Mouse (Mus musculus): ENCODE results near the gene Arsb.
"Not testable (repeated sequence)": the region's sequence is repeated elsewhere in the genome, so short reads cannot be mapped to it uniquely, and the experiment has no call there.

The Arsb gene

GRCm38 (mm10) chr13:93792945-93793642, 21.7 kb downstream of the Arsb start:
- no peak for DNase-seq

DNA sequence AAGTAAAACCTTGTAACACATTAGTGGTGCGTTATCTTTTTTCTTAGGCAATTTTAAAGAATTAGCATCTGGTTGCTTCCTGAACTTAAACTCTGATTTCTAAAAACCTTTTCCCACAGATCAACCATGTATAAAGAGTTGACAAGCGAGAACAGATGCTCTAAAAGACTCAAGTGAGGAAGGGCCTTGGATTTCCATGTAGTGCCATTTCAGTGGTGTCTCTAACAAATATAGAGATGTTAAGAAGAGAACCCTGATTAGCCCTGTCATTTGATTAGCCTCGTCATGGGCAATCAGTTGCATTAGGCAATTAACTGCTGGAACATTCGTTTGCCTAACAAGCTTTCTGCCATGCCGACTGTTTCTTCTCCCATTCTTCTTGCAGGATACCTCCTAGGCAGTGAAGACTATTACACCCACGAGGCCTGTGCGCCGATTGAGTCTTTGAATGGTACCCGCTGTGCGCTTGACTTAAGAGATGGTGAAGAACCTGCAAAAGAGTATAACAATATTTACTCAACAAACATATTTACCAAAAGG, 22.3 kb downstream of the Arsb start:
- DNase-seq, result no peak

DNA sequence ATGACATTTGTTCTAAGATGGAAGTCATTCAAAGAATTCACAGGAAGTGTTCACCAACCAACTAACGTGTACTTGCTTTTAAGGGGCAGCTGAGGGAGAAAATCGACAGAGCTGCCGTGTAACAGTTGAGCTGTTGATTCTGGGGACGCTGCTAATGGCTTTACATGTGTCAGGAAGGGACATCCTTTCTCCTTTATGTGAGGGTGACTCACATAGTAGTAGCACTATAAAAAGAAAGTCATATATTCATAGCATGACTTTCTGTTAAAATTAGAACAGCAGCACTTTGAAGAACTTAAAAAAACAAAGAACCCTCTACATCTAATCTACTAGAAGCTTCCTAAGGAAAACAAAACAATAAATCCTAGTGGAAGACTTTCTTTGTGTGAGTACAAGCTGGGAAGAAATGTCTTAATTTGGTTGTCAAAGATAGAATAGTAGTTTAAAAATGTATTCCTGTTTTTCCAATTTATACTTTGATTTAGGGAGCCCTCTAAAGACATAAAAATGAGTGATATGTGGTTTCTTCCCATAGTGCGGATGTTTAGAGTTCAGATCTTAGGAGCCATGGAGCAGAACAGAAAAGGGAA, 25.7 kb downstream of the Arsb start:
- no peak for DNase-seq

DNA sequence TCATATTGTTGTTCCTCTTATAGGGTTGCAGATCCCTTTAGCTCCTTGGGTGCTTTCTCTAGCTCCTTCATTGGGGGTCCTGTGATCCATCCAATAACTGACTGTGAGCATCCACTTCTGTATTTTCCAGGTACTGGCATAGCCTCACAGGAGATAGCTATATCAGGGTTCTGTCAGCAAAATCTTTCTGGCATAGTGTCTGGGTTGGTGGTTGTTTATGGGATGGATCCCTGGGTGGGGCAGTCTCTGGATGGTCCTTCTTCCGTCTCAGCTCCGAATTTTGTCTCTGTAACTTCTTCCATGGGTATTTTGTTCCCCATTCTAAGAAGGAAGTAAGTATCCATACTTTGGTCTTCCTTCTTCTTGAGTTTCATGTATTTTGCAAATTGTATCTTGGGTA, 38.9 kb downstream of the Arsb start:
- DNase-seq, result not testable (repeated sequence)

GRCm38 (mm10) chr13:93814081-93814480, 42.7 kb downstream of the Arsb start:
- no peak for DNase-seq

DNA sequence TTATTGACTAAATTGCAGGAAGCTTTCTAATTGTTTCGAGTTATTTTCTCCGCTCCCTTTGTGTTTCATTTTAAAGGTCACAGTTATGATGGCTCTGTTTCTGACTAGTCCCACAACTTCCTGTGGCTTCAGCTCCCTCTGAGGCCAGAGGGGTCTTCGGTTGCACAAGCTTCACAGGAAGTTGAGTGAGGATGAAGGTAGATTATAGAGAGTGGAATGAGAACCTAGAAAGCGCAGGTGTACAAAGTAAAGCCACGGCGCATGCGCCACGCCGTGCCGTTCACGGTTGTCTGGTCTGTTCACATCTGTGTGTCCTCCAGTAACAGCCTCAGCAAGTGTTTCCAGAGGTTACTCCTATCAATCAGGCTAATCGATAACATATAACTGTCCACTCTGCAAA, 43.2 kb downstream of the Arsb start:
- no peak for DNase-seq

GRCm38 (mm10) chr13:93815128-93815527, 43.7 kb downstream of the Arsb start:
- no peak for DNase-seq

- no peak for DNase-seq
Observed at GRCm38 (mm10) chr13:93816127-93816526, 44.7 kb downstream of the Arsb start.

GRCm38 (mm10) chr13:93816688-93817331, 45.4 kb downstream of the Arsb start:
- DNase-seq, result no peak

- no peak for DNase-seq
Observed at GRCm38 (mm10) chr13:93820173-93820572, 48.7 kb downstream of the Arsb start.

GRCm38 (mm10) chr13:93822001-93822400, 50.6 kb downstream of the Arsb start:
- no peak for DNase-seq

DNA sequence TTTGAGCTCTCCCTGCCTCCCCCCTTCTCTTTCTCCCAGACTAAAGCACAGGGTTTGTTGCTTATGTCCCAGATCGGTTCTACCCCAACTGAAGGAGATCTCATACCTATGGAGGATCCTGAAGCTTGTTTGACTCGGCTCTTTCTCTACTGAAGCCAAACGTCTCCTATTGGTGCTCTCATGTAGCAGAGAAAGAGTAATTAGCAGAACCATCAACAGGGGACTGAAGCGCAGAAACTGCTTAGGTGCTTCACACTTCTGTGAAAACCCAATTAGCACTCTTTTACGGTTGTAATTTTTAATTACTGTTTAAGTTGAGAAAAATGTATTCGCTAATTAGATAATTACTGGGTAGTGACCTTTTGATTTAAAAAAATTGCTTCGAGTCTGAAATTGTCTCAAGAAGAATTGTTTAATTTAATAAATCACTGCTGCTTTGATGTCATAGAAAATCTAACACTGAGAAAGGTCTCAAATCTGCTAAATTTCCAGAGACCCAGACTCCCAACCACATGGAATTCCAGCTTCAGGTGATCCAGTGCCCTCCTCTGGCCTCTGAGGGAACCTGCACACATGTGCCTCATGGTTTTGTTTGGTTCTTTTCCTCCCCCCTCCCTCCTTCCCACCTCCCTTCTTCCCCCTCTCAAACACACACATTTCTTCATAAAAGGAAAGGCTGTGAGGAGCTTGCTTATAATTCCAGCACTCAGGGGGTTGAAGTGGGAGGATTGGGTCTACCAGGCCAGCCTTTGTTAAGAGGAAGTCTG, 54.5 kb downstream of the Arsb start:
- DNase-seq, result no peak

DNA sequence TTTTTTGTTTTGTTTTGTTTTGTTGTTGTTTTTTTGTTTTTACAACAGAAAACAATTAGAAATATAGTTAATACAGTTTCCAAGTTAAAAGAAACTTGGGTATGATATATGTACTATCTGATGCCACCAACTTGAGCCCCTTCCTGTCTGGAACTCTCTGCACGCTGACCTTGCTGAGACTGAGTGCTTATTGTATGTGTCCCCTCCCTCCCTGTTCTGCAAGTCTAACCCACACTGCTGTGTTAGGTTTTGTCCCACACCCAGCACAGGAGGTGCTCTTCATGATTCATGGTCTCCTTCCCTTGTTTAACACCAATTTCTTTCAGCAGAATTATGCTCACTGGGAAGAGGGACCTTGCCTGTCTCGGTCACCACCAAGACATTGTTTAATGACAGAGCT, 56.3 kb downstream of the Arsb start:
- no peak for DNase-seq

DNA sequence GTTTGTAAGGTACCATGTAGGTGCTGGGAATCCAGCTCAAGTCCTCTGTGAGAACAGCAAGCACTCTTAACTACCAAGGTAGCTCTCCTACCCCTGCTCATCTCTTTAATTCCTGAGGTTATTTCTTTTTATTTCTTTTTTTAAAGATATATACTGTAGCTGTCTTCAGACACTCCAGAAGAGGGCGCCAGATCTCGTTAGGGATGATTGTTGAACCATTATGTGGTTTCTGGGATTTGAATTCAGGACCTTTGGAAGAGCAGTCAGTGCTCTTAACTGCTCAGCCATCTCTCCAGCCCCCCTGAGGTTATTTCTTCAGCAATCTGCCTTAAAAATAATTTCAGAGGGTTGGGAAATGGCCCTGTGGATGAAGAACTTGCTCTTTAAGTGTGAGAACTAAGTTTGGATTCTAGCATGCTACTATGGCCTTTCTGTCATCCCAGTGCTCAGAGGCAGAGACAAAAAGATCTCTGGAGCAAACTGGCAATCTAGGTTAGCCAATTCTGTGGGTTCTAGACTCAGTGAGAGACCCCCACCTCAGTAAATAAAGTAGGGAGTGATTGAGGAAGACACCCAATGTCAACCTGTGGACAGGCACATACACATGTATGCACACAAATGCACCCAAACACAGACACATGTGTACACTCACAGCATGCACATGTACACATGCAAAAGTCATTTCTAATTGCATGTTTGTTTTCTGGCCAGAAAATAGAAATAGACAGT, 58.3 kb downstream of the Arsb start:
- no peak for DNase-seq

DNA sequence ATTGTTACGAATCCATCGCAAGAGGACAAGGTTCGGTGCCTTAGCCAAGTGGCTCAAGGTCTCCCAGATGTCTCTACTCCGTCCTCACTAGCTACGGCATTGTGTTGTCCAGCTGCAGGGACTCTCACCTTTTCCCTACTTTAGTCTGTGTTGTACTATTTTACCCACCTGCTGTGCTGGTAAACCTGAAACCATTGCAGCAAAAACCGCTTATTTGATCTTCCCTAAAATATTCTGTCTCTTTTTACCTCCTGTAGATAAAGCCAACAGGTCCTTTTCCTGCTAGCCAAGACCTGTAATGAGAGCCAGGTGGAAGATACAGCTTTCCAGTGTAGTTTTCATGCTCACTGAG, 58.8 kb downstream of the Arsb start:
- no peak for DNase-seq

- DNase-seq, result no peak
Observed at GRCm38 (mm10) chr13:93837481-93838225, 66.2 kb downstream of the Arsb start.

DNA sequence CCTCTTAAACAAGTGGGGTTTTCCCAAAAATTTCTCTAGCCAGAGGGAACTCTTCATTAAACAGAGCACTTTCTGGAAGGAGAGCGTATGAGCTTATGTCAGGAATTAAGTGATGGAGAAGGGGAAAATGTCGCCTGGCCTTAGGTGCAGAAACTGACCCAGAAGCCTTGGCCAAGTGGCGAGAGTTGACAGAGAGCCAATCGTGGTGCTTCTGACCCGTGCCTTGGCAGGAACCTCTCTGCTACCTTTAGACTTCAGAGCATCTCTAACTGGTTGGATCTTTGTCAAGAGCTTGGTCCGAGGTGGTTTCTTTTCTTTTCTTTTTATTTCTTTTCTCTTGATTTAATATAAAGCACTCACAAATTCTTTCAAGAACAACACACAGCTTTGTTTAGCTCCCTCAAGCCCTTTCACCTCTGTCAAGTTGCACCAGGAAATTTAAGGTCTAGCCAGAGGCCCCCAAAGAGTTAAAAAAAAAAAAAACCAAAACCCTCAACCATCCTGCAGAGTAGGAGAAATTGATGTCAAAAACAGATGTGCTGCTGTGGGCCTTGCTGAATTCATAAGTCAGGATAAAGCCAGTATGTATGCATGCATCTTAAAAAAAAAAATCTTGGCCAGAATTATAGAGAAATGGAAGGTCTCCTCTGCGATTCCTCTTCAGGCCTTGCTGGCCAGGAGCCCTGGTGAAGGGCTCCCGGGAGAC, 67.2 kb downstream of the Arsb start:
- DNase-seq, result no peak

DNA sequence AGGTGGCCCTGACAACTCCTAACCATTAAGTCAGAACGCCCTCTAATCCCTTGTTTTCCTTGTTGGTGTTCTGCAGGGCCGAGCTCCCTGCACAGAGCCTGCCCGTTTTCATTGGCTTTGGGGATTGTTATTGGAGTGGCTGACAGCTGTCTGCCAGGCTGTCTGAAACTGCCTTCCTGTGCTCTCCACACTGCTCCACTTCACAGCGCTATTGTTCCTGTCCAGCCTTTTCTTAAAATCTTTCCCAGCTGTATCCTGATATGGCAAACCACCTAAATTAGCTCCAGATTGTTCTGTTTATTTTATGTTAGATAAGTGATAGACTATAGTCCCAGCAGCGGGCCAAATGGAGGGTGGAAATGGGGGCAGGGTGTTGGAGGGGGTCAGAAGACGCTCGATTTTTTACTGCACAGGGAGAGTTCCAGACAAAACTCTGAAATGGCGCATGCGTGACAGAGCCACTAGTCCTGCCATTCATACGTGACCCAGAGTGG, 67.8 kb downstream of the Arsb start:
- DNase-seq, result no peak

DNA sequence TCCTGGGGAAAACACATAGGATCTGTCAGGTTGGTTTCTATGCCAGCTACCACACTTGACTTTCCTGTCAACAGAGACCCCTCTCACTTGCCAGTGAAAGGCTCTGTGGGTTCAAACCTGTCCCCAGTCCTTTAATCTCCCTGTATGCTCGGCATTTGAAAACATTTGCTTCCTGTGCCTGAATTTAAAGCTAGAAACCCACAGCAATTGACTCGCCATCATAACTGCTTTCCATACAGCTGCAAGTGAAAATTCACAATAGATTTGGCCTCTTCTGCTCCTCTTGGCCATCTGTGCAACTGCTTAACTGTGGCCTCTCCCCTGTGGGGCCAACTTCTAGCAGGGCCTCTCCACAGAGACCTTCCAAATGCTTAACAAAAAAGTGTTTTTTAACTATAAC, 68.3 kb downstream of the Arsb start:
- DNase-seq, result no peak

- DNase-seq, result no peak
Observed at GRCm38 (mm10) chr13:93840146-93840545, 68.7 kb downstream of the Arsb start.

GRCm38 (mm10) chr13:93846831-93847518, 75.5 kb downstream of the Arsb start:
- no peak for DNase-seq
